Mouse (Mus musculus): ENCODE measurements at regions not wholly inside any gene's neighbourhood (a gene's known extent, or its start where the extent isn't known, plus 50 kb on each side); places are given as distances from the start of the nearest gene placed in this dataset.

GRCm38 (mm10) chr14:68806646-68807045 is 487.5 kb downstream of the Synb start:
- DNase-seq (ENCODE audit: low read depth, low spot score) = no peak

DNA sequence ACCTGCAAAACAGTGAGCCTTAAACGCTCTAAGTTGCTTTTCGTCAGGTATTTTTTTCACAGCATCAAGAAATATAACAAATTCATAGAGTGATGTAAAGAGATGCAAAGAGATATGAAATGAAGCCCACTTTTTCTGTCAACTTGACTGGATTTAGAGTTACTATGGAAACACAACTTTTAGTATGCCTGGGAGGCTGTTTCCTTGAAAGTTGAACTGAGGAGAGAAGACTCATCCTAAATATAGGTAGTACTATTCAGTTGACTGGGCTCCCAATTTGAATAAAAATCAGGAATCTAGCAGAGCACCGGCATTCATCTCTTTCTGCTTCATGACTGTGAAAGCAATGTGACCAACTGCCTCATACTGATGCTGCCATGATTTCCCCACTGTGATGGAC is 509.7 kb downstream of the Synb start:
- DNase-seq (ENCODE audit: low read depth, low spot score) = no peak

GRCm38 (mm10) chr14:68783216-68783615 is 510.9 kb downstream of the Synb start:
- DNase-seq (ENCODE audit: low read depth, low spot score) = no peak

DNA sequence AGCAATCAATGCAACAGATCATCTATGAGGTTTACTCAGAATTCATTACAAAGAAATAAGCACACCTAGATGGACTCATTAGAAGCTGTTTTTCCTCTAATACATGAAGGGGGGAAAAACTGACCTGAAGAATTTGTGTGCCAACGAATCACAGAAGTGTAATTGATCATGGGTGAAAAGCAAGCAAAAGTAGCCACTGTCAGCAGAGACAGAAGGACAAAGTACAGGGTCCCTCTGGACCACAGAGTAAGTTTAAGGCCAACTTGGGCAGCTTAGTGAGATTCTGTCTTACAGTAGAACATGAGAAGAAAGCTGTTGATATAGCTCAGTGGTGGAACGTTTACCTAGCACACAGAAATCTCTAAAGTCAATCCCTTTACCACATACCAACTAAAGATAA is 523.7 kb downstream of the Synb start:
- no peak for DNase-seq (ENCODE audit: low read depth, low spot score)

- no peak for DNase-seq (ENCODE audit: low read depth, low spot score)
These were observed 531.2 kb downstream of the Synb start for GRCm38 (mm10) chr14:68762916-68763315.

- no peak for DNase-seq (ENCODE audit: low read depth, low spot score)
These were observed 549.4 kb downstream of the Synb start for GRCm38 (mm10) chr14:68744661-68745060.

DNA sequence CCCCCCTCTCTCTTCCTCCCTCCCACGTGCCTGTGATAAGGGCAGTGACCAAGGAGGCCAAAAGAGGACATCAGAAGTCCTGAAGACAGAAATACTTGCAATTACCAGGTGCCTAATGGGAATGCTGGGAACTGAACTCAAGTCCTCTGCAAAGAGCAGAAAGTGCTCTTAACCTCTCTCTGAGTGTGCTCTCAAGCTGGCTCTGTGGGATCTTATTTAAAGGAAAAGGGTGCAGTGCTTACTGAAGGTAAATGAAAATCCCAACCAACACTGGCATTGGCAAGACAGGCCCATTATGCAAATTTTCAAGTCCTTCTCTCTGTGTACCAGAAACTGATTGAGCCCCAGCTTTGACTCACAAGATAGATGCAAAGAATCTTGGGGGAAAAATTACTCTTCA is 555.6 kb downstream of the Synb start:
- no peak for DNase-seq (ENCODE audit: low read depth, low spot score)

GRCm38 (mm10) chr14:68735756-68736155 is 558.3 kb downstream of the Synb start:
- peak; percentile 21 for DNase-seq (ENCODE audit: low read depth, low spot score)

- DNase-seq (ENCODE audit: low read depth, low spot score) = no peak
These were observed 572.9 kb downstream of the Synb start for GRCm38 (mm10) chr14:68721156-68721555.

- DNase-seq (ENCODE audit: low read depth, low spot score) = no peak
These were observed 574.5 kb downstream of the Synb start for GRCm38 (mm10) chr14:68719429-68720160.

GRCm38 (mm10) chr14:68718846-68719245 is 575.3 kb downstream of the Synb start:
- DNase-seq (ENCODE audit: low read depth, low spot score) = no peak
